Mouse (Mus musculus): ENCODE data around the gene Trak1. TPM values are rescaled to one million over a fixed set of nuclear protein-coding genes. Genes with fewer than 3 reads are reported as not detected.

The Trak1 gene
- polyA plus RNA-seq, 1 experiment from 2014 or later = 9.3 TPM

DNA sequence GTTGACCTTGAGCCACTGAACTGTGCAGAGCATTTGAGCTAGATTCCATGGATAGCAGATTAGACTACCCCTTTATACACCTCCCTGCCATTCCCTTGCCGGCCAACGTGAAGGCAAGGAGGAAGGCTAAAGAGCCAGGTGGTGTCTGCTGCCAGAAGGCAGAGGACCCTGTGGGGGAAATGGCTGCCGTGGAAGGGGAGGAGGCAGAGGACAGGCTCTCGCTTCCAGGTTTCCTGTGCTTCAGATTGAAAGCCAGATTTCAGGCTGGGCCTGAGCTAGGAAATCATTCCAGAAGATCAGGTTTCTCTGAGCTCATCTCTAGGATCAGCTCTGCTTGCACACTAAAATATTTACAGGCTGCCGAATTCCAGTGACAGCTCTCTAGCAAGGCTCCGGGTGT is 133.1 kb downstream of the Trak1 start:
- no peaks in the 10 kb centered on the region for H3K36me3 ChIP-seq (ENCODE audit: control insufficient read depth, insufficient read depth, low read length)
- no peak overlapping the region for H3K4me3 ChIP-seq (ENCODE audit: low read depth, low read length)
- 57% methylated on average over 6 of the region's 6 CpGs for WGBS
- H3K27me3 ChIP-seq (ENCODE audit: control insufficient read depth, insufficient read depth, low read length) = no peaks in the 10 kb centered on the region
- no peak overlapping the region for H3K4me2 ChIP-seq (ENCODE audit: low read depth, severe bottlenecking)
- H3K4me1 ChIP-seq (ENCODE audit: control insufficient read depth, insufficient read depth, low read length) = no peaks in the 10 kb centered on the region
- no peak overlapping the region for H3K9ac ChIP-seq (ENCODE audit: low read length)
- no peak overlapping the region for H3K27ac ChIP-seq (replicated peaks; ENCODE audit: low read depth, low read length)
- DNase-seq (ENCODE audit: low spot score) (no peak), ATAC-seq (ENCODE audit: insufficient number of reproducible peaks, low FRiP score, low TSS enrichment, low read depth) (no peak)
- no peaks in the 10 kb centered on the region for H3K9me3 ChIP-seq (ENCODE audit: control insufficient read depth, low read length)

DNA sequence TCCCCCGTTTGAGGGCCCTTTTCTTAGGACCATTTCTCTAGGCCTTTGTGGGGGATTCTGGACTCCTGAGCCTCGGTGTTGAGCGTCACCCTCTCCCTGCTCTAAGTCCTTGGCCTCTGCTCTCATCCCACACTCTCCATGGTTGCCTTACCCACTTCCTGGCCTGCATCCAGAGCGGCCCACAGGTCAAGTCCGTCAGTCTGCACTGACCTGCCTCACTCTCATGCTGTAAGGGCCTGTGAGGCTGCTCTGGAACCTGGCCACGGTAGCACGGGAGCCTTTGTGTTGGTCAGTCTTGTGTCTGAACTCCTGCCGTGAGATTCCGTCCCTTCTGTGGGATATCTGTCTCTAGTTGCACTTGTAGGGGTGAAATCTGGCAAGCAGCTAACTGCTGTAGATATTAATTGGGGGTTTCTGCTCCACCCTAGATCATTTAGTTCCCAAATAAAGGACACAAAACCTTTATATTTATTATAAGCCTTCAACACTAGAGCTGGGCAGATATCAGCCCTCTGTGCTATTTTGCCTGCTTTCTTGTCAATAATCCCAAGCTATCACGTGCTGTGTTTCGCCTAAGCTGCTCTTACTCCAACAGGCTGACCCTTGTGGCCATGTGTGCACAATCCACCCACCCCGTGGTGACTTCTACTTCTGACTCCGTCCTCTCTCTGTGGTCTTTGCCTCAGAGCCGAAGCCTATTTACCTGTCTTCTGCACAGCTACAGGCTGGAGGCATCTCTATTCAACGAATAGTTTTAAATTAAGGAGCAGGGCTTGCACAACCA is 136.6 kb downstream of the Trak1 start:
- H3K27me3 ChIP-seq (ENCODE audit: control insufficient read depth, insufficient read depth, low read length) = no peaks in the 10 kb centered on the region

DNA sequence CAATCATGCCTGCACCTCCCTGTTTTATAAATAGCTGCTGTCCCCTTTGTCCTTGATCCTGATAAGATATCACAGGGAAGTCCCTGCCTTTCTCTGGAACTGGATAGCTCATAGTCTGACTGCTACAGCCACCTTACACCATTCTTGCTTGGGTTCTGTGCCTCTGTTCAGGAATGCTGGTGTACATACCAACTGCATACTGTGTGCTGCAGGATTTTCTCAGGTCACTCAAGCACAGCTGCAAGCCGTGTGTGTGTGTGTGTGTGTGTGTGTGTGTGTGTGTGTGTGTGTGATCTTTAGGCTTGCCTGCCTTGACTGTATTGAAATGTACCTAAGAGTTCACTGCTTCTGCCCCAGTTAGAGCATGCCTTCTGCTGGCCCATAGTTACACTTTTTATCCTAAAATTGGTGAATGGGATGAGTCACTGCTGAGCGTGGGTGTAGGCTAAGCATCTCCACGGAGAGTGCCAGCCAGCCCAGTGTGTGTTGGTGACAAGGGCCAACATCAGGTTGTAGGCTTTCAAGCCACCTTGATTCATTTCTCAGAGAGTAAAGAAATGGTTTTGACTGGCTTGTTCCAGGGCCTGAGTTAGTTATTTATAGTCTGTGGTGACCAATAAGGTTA is 138.1 kb downstream of the Trak1 start:
- no peak for DNase-seq (ENCODE audit: low spot score)
- no peaks in the 10 kb centered on the region for H3K36me3 ChIP-seq (ENCODE audit: control insufficient read depth, insufficient read depth, low read length)
- H3K9me3 ChIP-seq (ENCODE audit: control insufficient read depth, low read length) = no peaks in the 10 kb centered on the region
- no peak overlapping the region for H3K27ac ChIP-seq (replicated peaks; ENCODE audit: low read depth, low read length)
- WGBS = 75% methylated on average over 3 of the region's 3 CpGs
- H3K4me3 ChIP-seq (ENCODE audit: low read depth, low read length) = no peak overlapping the region
- ATAC-seq (ENCODE audit: insufficient number of reproducible peaks, low FRiP score, low TSS enrichment, low read depth) = no peak
- no peaks in the 10 kb centered on the region for H3K4me1 ChIP-seq (ENCODE audit: control insufficient read depth, insufficient read depth, low read length)
- no peak overlapping the region for H3K4me2 ChIP-seq (ENCODE audit: low read depth, severe bottlenecking)
- H3K9ac ChIP-seq (ENCODE audit: low read length) = no peak overlapping the region
- no peaks in the 10 kb centered on the region for H3K27me3 ChIP-seq (ENCODE audit: control insufficient read depth, insufficient read depth, low read length)

More for the DNA sequence above, 136.6 kb downstream of the Trak1 start:
- ATAC-seq (ENCODE audit: insufficient number of reproducible peaks, low FRiP score, low TSS enrichment, low read depth) (no peak), DNase-seq (ENCODE audit: low spot score) (no peak)
- no peak overlapping the region for H3K27ac ChIP-seq (replicated peaks; ENCODE audit: low read depth, low read length)
- H3K4me3 ChIP-seq (ENCODE audit: low read depth, low read length) = no peak overlapping the region
- 88% methylated on average over 15 of the region's 15 CpGs for WGBS
- no peaks in the 10 kb centered on the region for H3K4me1 ChIP-seq (ENCODE audit: control insufficient read depth, insufficient read depth, low read length)
- H3K9me3 ChIP-seq (ENCODE audit: control insufficient read depth, low read length) = no peaks in the 10 kb centered on the region
- H3K4me2 ChIP-seq (ENCODE audit: low read depth, severe bottlenecking) = no peak overlapping the region
- no peaks in the 10 kb centered on the region for H3K36me3 ChIP-seq (ENCODE audit: control insufficient read depth, insufficient read depth, low read length)
- no peak overlapping the region for H3K9ac ChIP-seq (ENCODE audit: low read length)

DNA sequence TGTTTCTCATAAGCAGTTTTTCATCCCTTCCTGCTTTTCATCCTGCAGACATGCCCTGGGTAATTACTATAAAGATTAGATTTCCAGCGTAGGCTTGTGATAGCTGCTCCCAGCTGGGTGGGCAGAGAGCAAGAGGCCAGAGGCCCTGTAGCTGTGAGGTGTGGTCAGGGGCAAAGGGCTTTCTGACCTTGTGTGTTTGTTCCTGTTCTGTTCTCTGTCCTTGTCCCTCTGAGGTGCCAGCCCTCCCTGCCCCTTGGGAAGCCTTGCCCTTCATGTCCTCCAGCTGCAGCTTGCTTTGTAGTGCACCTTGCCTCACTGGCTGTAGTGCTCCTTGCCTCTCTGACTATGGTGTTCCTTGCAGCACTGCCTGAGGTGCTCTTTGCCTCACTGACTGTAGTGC is 139.2 kb downstream of the Trak1 start:
- Histone ChIP-seq H3K9me3 (ENCODE audit: control insufficient read depth, low read length) (no peaks in the 10 kb centered on the region), H3K27ac (replicated peaks; ENCODE audit: low read depth, low read length) (no peak overlapping the region)
- 45% methylated on average over 1 of the region's 1 CpGs for WGBS

DNA sequence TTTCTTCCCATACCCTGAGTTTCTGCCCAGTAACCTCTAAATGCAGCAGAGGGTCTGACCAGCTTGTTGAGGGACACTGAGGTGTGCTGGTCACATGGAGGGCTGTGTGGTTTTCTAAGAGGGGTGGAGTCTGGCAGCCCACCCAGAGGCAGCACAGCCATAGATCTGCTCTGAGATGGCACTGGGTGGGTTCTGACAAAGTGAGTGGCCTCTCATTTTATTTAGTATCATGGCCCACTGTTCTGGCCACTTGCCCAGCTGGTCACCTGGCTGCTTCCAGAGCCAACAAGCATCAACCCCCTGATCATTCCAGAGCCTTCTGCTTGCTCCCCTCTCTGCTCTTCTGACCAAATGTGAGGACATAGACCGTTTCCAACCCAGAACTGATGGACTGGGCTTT is 144.8 kb downstream of the Trak1 start:
- no peaks in the 10 kb centered on the region for H3K4me1 ChIP-seq (ENCODE audit: control insufficient read depth, insufficient read depth, low read length)
- H3K27ac ChIP-seq (replicated peaks; ENCODE audit: low read depth, low read length) = no peak overlapping the region
- WGBS = 86% methylated on average over 1 of the region's 1 CpGs
- no peaks in the 10 kb centered on the region for H3K27me3 ChIP-seq (ENCODE audit: control insufficient read depth, insufficient read depth, low read length)
- H3K9me3 ChIP-seq (ENCODE audit: control insufficient read depth, low read length) = no peaks in the 10 kb centered on the region
- H3K36me3 ChIP-seq (ENCODE audit: control insufficient read depth, insufficient read depth, low read length) = peaks cover 2% of the 10 kb centered on the region; the same call in 1 of the 2 replicates
- ATAC-seq (ENCODE audit: insufficient number of reproducible peaks, low FRiP score, low TSS enrichment, low read depth) = no peak
- DNase-seq (ENCODE audit: low spot score) = no peak
- no peak overlapping the region for H3K4me2 ChIP-seq (ENCODE audit: low read depth, severe bottlenecking)
- no peak overlapping the region for H3K9ac ChIP-seq (ENCODE audit: low read length)
- no peak overlapping the region for H3K4me3 ChIP-seq (ENCODE audit: low read depth, low read length)

More for the DNA sequence above, 139.2 kb downstream of the Trak1 start:
- Histone ChIP-seq H3K36me3 (ENCODE audit: control insufficient read depth, insufficient read depth, low read length) (no peaks in the 10 kb centered on the region), H3K4me1 (ENCODE audit: control insufficient read depth, insufficient read depth, low read length) (no peaks in the 10 kb centered on the region), H3K4me3 (ENCODE audit: low read depth, low read length) (no peak overlapping the region), H3K9ac (ENCODE audit: low read length) (no peak overlapping the region), H3K27me3 (ENCODE audit: control insufficient read depth, insufficient read depth, low read length) (no peaks in the 10 kb centered on the region), H3K4me2 (ENCODE audit: low read depth, severe bottlenecking) (no peak overlapping the region)
- no peak for DNase-seq (ENCODE audit: low spot score)
- no peak for ATAC-seq (ENCODE audit: insufficient number of reproducible peaks, low FRiP score, low TSS enrichment, low read depth)

DNA sequence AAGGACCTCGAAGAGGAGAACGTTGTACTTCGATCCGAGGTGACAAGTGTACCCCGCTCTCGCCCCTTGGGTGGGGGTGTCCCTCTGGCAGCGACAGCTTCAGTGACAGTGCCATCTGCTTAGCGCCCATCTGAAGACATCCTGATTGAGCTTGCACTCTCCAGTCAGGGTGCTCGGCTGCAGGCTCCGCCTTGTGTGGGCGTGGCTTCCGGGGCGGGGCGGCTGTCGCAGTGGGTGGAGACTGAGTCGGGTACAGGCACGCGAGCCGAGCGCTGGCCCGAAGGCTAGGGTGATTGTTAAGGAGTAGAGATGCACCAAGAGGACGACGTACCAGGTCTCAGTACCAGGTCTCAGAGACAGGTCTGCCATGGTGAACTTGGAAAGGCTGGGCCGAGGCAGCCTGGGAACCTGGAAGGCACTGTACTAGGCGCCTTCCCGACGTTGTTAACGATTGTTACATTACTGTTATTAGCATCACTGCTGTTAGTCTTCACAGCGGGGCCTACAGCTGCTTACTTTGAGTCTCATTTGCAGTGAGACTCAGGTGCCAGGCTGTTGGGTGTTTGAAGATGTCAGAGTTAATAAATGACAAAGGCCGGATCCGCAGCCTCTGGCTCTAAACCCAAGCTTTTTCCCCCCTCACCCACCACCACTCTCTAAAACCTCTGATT is 146.5 kb downstream of the Trak1 start:
- Histone ChIP-seq H3K9ac (ENCODE audit: low read length) (no peak overlapping the region), H3K4me3 (ENCODE audit: low read depth, low read length) (no peak overlapping the region), H3K36me3 (ENCODE audit: control insufficient read depth, insufficient read depth, low read length) (peaks cover 6% of the 10 kb centered on the region; the same call in 1 of the 2 replicates), H3K27me3 (ENCODE audit: control insufficient read depth, insufficient read depth, low read length) (no peaks in the 10 kb centered on the region), H3K9me3 (ENCODE audit: control insufficient read depth, low read length) (no peaks in the 10 kb centered on the region), H3K4me1 (ENCODE audit: control insufficient read depth, insufficient read depth, low read length) (no peaks in the 10 kb centered on the region), H3K27ac (replicated peaks; ENCODE audit: low read depth, low read length) (no peak overlapping the region), H3K4me2 (ENCODE audit: low read depth, severe bottlenecking) (no peak overlapping the region)
- DNase-seq (ENCODE audit: low spot score) (no peak), ATAC-seq (ENCODE audit: insufficient number of reproducible peaks, low FRiP score, low TSS enrichment, low read depth) (no peak)
- 74% methylated on average over 31 of the region's 31 CpGs for WGBS

DNA sequence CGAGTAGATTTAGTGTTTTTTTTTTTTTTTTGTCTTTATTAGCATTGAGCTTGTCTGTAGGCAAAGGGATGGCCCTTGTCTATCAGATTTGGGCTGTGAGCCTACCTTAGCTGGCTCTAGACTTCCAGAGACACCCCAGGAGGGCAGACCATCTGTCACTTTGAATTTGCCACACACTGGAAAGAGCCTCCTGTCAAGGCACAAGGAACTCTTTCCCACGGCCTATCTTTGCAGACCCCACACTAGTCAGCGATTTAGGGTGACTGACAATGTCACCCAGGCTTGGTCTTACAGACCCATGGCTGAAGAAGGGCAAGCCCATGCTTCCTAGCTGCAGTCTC is 147.0 kb downstream of the Trak1 start:
- H3K27ac ChIP-seq (replicated peaks; ENCODE audit: low read depth, low read length) = no peak overlapping the region
- DNase-seq (ENCODE audit: low spot score) (no peak), ATAC-seq (ENCODE audit: insufficient number of reproducible peaks, low FRiP score, low TSS enrichment, low read depth) (no peak)
- 83% methylated on average over 3 of the region's 3 CpGs for WGBS
- H3K27me3 ChIP-seq (ENCODE audit: control insufficient read depth, insufficient read depth, low read length) = no peaks in the 10 kb centered on the region
- no peaks in the 10 kb centered on the region for H3K9me3 ChIP-seq (ENCODE audit: control insufficient read depth, low read length)
- peaks cover 6% of the 10 kb centered on the region; the same call in 1 of the 2 replicates for H3K36me3 ChIP-seq (ENCODE audit: control insufficient read depth, insufficient read depth, low read length)
- no peak overlapping the region for H3K4me3 ChIP-seq (ENCODE audit: low read depth, low read length)
- H3K4me2 ChIP-seq (ENCODE audit: low read depth, severe bottlenecking) = no peak overlapping the region
- H3K9ac ChIP-seq (ENCODE audit: low read length) = no peak overlapping the region
- no peaks in the 10 kb centered on the region for H3K4me1 ChIP-seq (ENCODE audit: control insufficient read depth, insufficient read depth, low read length)

DNA sequence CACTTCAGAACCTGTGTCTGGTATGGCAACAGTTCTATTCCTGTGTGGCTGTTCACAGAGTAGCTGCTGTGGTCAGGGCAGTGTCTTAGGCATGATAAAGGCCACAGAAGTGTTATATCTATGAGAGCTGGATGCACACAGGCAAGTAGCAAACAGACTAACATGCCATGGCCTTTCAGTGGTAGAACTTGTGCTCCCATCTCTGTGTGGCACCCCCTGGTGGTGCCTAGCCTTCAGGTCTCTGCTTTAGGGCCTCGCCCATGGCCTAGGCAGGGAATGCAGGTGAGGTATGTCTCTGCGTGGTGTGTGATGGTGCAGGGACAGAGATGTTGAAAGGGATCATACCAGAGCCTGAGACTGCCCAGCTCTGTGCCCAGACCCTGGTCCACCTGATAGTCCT is 148.1 kb downstream of the Trak1 start:
- peaks cover 6% of the 10 kb centered on the region; the same call in 1 of the 2 replicates for H3K36me3 ChIP-seq (ENCODE audit: control insufficient read depth, insufficient read depth, low read length)
- ATAC-seq (ENCODE audit: insufficient number of reproducible peaks, low FRiP score, low TSS enrichment, low read depth) = no peak

More for the DNA sequence above, 148.1 kb downstream of the Trak1 start:
- Histone ChIP-seq H3K27ac (replicated peaks; ENCODE audit: low read depth, low read length) (no peak overlapping the region), H3K9me3 (ENCODE audit: control insufficient read depth, low read length) (no peaks in the 10 kb centered on the region), H3K4me2 (ENCODE audit: low read depth, severe bottlenecking) (no peak overlapping the region), H3K9ac (ENCODE audit: low read length) (no peak overlapping the region), H3K27me3 (ENCODE audit: control insufficient read depth, insufficient read depth, low read length) (no peaks in the 10 kb centered on the region), H3K4me1 (ENCODE audit: control insufficient read depth, insufficient read depth, low read length) (no peaks in the 10 kb centered on the region), H3K4me3 (ENCODE audit: low read depth, low read length) (no peak overlapping the region)
- DNase-seq (ENCODE audit: low spot score) = no peak
- 78% methylated on average over 2 of the region's 2 CpGs for WGBS

All from limb, embryonic 11.5 days (tissue).